Mouse (Mus musculus) stomach, postnatal 0 days (tissue): Measurements from ENCODE around the gene Slc35b1.

ENCODE experiments used
- CTCF ChIP-seq: IDR thresholded peaks from 2 replicates; pipeline ENCODE4 v1.5.1; 2016; ENCODE audit warnings: antibody characterized with exemption, low read depth, mild to moderate bottlenecking, moderate library complexity
- EP300 ChIP-seq: optimal IDR thresholded peaks from 2 replicates; pipeline ENCODE3; 2016; ENCODE audit warnings: antibody characterized with exemption

GRCm38 (mm10) chr11:95403382-95404340, 19.2 kb downstream of the Slc35b1 start:
- no peak for TF ChIP-seq CTCF
- no peak for TF ChIP-seq EP300
